Mouse (Mus musculus) cerebellum, postnatal 36 days (tissue): ENCODE results near the gene Igsf21.

Experiments
- DNase-seq, 2 experiments: peaks; one replicate each; pipeline ENCODE4 v3.0.0; 2021 to 2022; ENCODE audit warnings: mixed read lengths in 2 of 2

The Igsf21 gene

GRCm38 (mm10) chr4:140038586-140039411 is 207.8 kb downstream of the Igsf21 start:
- DNase-seq: peak; percentile 28 to 31

GRCm38 (mm10) chr4:140037784-140038387 is 208.7 kb downstream of the Igsf21 start:
- peak in 1 of 2 experiments; percentile 37 for DNase-seq

GRCm38 (mm10) chr4:140035232-140035631 is 211.4 kb downstream of the Igsf21 start:
- no peak for DNase-seq

- DNase-seq: peak; percentile 80
Measured at GRCm38 (mm10) chr4:140033394-140033793, 213.2 kb downstream of the Igsf21 start.

- peak; percentile 74 to 76 for DNase-seq
Measured at GRCm38 (mm10) chr4:140030415-140030814, 216.2 kb downstream of the Igsf21 start.

GRCm38 (mm10) chr4:140030040-140030386 is 216.6 kb downstream of the Igsf21 start:
- DNase-seq: no peak

GRCm38 (mm10) chr4:140029324-140030039 is 217.1 kb downstream of the Igsf21 start:
- no peak for DNase-seq

- no peak for DNase-seq
Measured at GRCm38 (mm10) chr4:140023833-140024232, 222.8 kb downstream of the Igsf21 start.

GRCm38 (mm10) chr4:140015916-140016315 is 230.7 kb downstream of the Igsf21 start:
- DNase-seq: no peak

- no peak for DNase-seq
Measured at GRCm38 (mm10) chr4:140010728-140011470, 235.7 kb downstream of the Igsf21 start.

GRCm38 (mm10) chr4:140004932-140005331 is 241.7 kb downstream of the Igsf21 start:
- no peak for DNase-seq

GRCm38 (mm10) chr4:140004170-140004569 is 242.4 kb downstream of the Igsf21 start:
- DNase-seq: peak; percentile 47 to 51

- no peak for DNase-seq
Measured at GRCm38 (mm10) chr4:140002069-140002468, 244.5 kb downstream of the Igsf21 start.

- no peak for DNase-seq
Measured at GRCm38 (mm10) chr4:140000911-140001310, 245.7 kb downstream of the Igsf21 start.

- no peak for DNase-seq
Measured at GRCm38 (mm10) chr4:139999033-139999432, 247.6 kb downstream of the Igsf21 start.

GRCm38 (mm10) chr4:139995659-139996058 is 250.9 kb downstream of the Igsf21 start:
- no peak for DNase-seq

- DNase-seq: no peak
Measured at GRCm38 (mm10) chr4:139993111-139993755, 253.4 kb downstream of the Igsf21 start.

GRCm38 (mm10) chr4:139986913-139987312 is 259.7 kb downstream of the Igsf21 start:
- DNase-seq: no peak

GRCm38 (mm10) chr4:139978716-139979115 is 267.9 kb downstream of the Igsf21 start:
- no peak for DNase-seq

- no peak for DNase-seq
Measured at GRCm38 (mm10) chr4:139977308-139977781, 269.2 kb downstream of the Igsf21 start.
